Mouse (Mus musculus) lung, adult 2 months (tissue): ENCODE measurements around the gene Gm30083. TPM values are rescaled to one million over a fixed set of nuclear protein-coding genes. Genes with fewer than 3 reads are reported as not detected.

Experiments used
- DNase-seq: peaks from one replicate; pipeline ENCODE4 v3.0.0; 2022
- H3K4me1 ChIP-seq: fragments of 200-500 bp; 2 replicates; pipeline ENCODE4 v1.6.1; 2011; ENCODE audit warnings: low read length; ENCODE audit not compliant: control insufficient read depth, insufficient read depth
- H3K4me3 ChIP-seq: fragments of 200-500 bp; replicated peaks from 2 replicates; pipeline ENCODE3; 2011; ENCODE audit warnings: low read depth, mild to moderate bottlenecking, control low read depth, low read length; ENCODE audit errors: extremely low read depth
- CTCF ChIP-seq: fragments of 200-500 bp; IDR thresholded peaks from 2 replicates; pipeline ENCODE4 v1.5.1; 2011; ENCODE audit warnings: mild to moderate bottlenecking, low read length, control low read depth; ENCODE audit not compliant: insufficient read depth
- POLR2A ChIP-seq: fragments of 200-500 bp; IDR thresholded peaks from 2 replicates; pipeline ENCODE4 v1.6.1; 2011; ENCODE audit warnings: low read depth, mild to moderate bottlenecking, control low read depth, low read length, borderline replicate concordance; ENCODE audit errors: extremely low read depth
- WGBS: fragments of 180-500 bp; shearing (Covaris S2); methylation state at CpG from one replicate; pipeline ENCODE4 v1.1.7; 2018; 5-methylcytosine and 5-hydroxymethylcytosine counted together
- polyA plus RNA-seq: library from polyadenylated mRNA; depleted of rRNA; stranded (reverse); fragments of >200 nt; gene quantifications from 2 replicates; pipeline ENCODE4 v1.2.3, GENCODE M21; 2012; rRNA removed

Gm30083 gene
- not detected in 2 replicates for polyA plus RNA-seq

GRCm38 (mm10) chr14:34015063-34015462, at the start of gene Gm30083:
Gm30083 (minus strand) TSS chr14:34015182.
- H3K4me1 ChIP-seq = no peaks in the 10 kb centered on the region
- DNase-seq = no peak
- no peak within 1 kb of the TSS for H3K4me3 ChIP-seq
- TF ChIP-seq POLR2A (no peak), CTCF (no peak)
- 85% methylated on average over 3 of the region's 3 CpGs for WGBS

GRCm38 (mm10) chr14:34052516-34052915, 37.5 kb upstream of the Gm30083 start, which contains the start of gene Antxrl:
Antxrl (plus strand) TSS chr14:34052707.
- 86% methylated on average over 6 of the region's 6 CpGs for WGBS

GRCm38 (mm10) chr14:34050101-34050779, 35.3 kb upstream of the Gm30083 start:
- Histone ChIP-seq H3K4me3 (no peak overlapping the region), H3K4me1 (no peaks in the 10 kb centered on the region)
- TF ChIP-seq POLR2A (no peak), CTCF (no peak)
- WGBS = 68% methylated on average over 5 of the region's 5 CpGs
- no peak for DNase-seq

More at GRCm38 (mm10) chr14:34052516-34052915, 37.5 kb upstream of the Gm30083 start, which contains the start of gene Antxrl:
- TF ChIP-seq CTCF = no peak
- TF ChIP-seq POLR2A = no peak
- H3K4me3 ChIP-seq = no peak within 1 kb of the TSS
- no peak for DNase-seq
- H3K4me1 ChIP-seq = no peaks in the 10 kb centered on the region

- no peak overlapping the region for H3K4me3 ChIP-seq
- 58% methylated on average over 3 of the region's 3 CpGs for WGBS
- DNase-seq = no peak
- TF ChIP-seq CTCF = no peak
- TF ChIP-seq POLR2A = no peak
- no peaks in the 10 kb centered on the region for H3K4me1 ChIP-seq
Measured at GRCm38 (mm10) chr14:34043341-34043740, 28.4 kb upstream of the Gm30083 start.

- Histone ChIP-seq H3K4me3 (no peak overlapping the region), H3K4me1 (no peaks in the 10 kb centered on the region)
- 74% methylated on average over 4 of the region's 4 CpGs for WGBS
- TF ChIP-seq POLR2A (no peak), CTCF (no peak)
- DNase-seq = no peak
Measured at GRCm38 (mm10) chr14:34041241-34041640, 26.3 kb upstream of the Gm30083 start.

GRCm38 (mm10) chr14:34033841-34034610, 19.0 kb upstream of the Gm30083 start:
- TF ChIP-seq CTCF = no peak
- TF ChIP-seq POLR2A = no peak
- WGBS = 87% methylated on average over 8 of the region's 8 CpGs
- H3K4me1 ChIP-seq = no peaks in the 10 kb centered on the region

GRCm38 (mm10) chr14:34026710-34027109, 11.7 kb upstream of the Gm30083 start:
- Histone ChIP-seq H3K4me3 (no peak overlapping the region), H3K4me1 (no peaks in the 10 kb centered on the region)
- 33% methylated on average over 2 of the region's 2 CpGs for WGBS
- TF ChIP-seq POLR2A (no peak), CTCF (no peak)
- no peak for DNase-seq

More at GRCm38 (mm10) chr14:34033841-34034610, 19.0 kb upstream of the Gm30083 start:
- no peak overlapping the region for H3K4me3 ChIP-seq
- DNase-seq = no peak

- no peaks in the 10 kb centered on the region for H3K4me1 ChIP-seq
- no peak for DNase-seq
- H3K4me3 ChIP-seq = no peak overlapping the region
- TF ChIP-seq CTCF (no peak), POLR2A (no peak)
- 77% methylated on average over 2 of the region's 2 CpGs for WGBS
Measured at GRCm38 (mm10) chr14:34016938-34017337, 2.0 kb upstream of the Gm30083 start.

- Histone ChIP-seq H3K4me1 (no peaks in the 10 kb centered on the region), H3K4me3 (no peak within 1 kb of the TSS)
- TF ChIP-seq CTCF (no peak), POLR2A (no peak)
- DNase-seq = no peak
- WGBS = 97% methylated on average over 4 of the region's 4 CpGs
Measured at GRCm38 (mm10) chr14:34016381-34016780, 1.4 kb upstream of the Gm30083 start, which contains the start of gene Gm5460. Gm5460 (plus strand) TSS chr14:34016758.
